Mouse (Mus musculus): ENCODE measurements around the gene Spata33. TPM values are rescaled to one million over a fixed set of nuclear protein-coding genes. Genes with fewer than 3 reads are reported as not detected.

Gene Spata33
- total RNA-seq, 4 experiments from 2014 or later: 6.0 to 7.9 (median 6.2) TPM

- no peak for DNase-seq (ENCODE audit: low spot score in 2 of 2)
Observed at GRCm38 (mm10) chr8:123267926-123268656, 55.5 kb downstream of the Spata33 start.

GRCm38 (mm10) chr8:123271147-123271546 lies 58.5 kb downstream of the Spata33 start:
- DNase-seq (ENCODE audit: low spot score in 2 of 2): no peak

Other genes with a start within 250 kb of the Spata33 start
- 100 to 1,000 TPM; 146 to 152 (median 151) TPM for gene Ankrd11, start 170.6 kb upstream of the Spata33 start, total RNA-seq (2022)
- gene Spg7, start 149.9 kb upstream of the Spata33 start, total RNA-seq (2022): 10 to 100 TPM; 54.2 to 66.2 (median 63.3) TPM
- 100 to 1,000 TPM; 401 to 484 (median 442) TPM for gene Rpl13, start 110.5 kb upstream of the Spata33 start, total RNA-seq (2022)
- 10 to 100 TPM; 46.8 to 60.2 (median 57.2) TPM for gene Cpne7, start 95.5 kb upstream of the Spata33 start, total RNA-seq (2022)
- under 1 TPM in 2 of 4 experiments, not detected in 2; 0.15 to 0.37 TPM for gene Sult5a1, start 54.5 kb upstream of the Spata33 start, total RNA-seq (2022)
- under 1 TPM in 1 of 4 experiments, not detected in 3; 0.16 TPM for gene Dpep1, start 26.6 kb upstream of the Spata33 start, total RNA-seq (2022)
- gene Chmp1a, start 69 bp upstream of the Spata33 start, total RNA-seq (2022): 100 to 1,000 TPM in 1 of 4 experiments, 10 to 100 TPM in 3; 86.9 to 101 (median 93.5) TPM
- 100 to 1,000 TPM in 1 of 4 experiments, 10 to 100 TPM in 3; 87.5 to 104 (median 91.5) TPM for gene Cdk10, start 12.0 kb downstream of the Spata33 start, total RNA-seq (2022)
- gene Spata2l, start 23.4 kb downstream of the Spata33 start, total RNA-seq (2022): 10 to 100 TPM; 54.3 to 61.9 (median 60.4) TPM
- 10 to 100 TPM; 20.0 to 25.7 (median 23.2) TPM for gene Zfp276, start 41.4 kb downstream of the Spata33 start, total RNA-seq (2022)
- gene Vps9d1, start 41.5 kb downstream of the Spata33 start, total RNA-seq (2022): 10 to 100 TPM; 53.3 to 72.7 (median 58.6) TPM
- gene Fanca, start 105.7 kb downstream of the Spata33 start, total RNA-seq (2022): 1 to 10 TPM; 1.3 to 2.8 (median 2.2) TPM
- 10 to 100 TPM; 17.3 to 19.0 (median 18.1) TPM for gene Spire2, start 119.9 kb downstream of the Spata33 start, total RNA-seq (2022)
- 100 to 1,000 TPM; 555 to 559 (median 558) TPM for gene Tcf25, start 160.9 kb downstream of the Spata33 start, total RNA-seq (2022)
- not detected for gene Mc1r, start 194.3 kb downstream of the Spata33 start, total RNA-seq (2022)
- gene Tubb3, start 198.6 kb downstream of the Spata33 start, total RNA-seq (2022): 100 to 1,000 TPM; 381 to 406 (median 387) TPM
- 10 to 100 TPM; 54.1 to 61.0 (median 57.0) TPM for gene Def8, start 210.7 kb downstream of the Spata33 start, total RNA-seq (2022)

All from left cerebral cortex, adult 8-10 months (tissue).